Mouse (Mus musculus) liver, postnatal 0 days (tissue): ENCODE results near the gene Aarsd1.

Experiments
- CTCF ChIP-seq: sonication (generic); IDR thresholded peaks from 2 replicates; pipeline ENCODE4 v1.5.1; 2016; ENCODE audit warnings: antibody characterized with exemption, low read depth
- EP300 ChIP-seq: IDR thresholded peaks from 2 replicates; pipeline ENCODE4 v1.6.1; 2016; ENCODE audit warnings: antibody characterized with exemption, low read depth, mild to moderate bottlenecking

DNA sequence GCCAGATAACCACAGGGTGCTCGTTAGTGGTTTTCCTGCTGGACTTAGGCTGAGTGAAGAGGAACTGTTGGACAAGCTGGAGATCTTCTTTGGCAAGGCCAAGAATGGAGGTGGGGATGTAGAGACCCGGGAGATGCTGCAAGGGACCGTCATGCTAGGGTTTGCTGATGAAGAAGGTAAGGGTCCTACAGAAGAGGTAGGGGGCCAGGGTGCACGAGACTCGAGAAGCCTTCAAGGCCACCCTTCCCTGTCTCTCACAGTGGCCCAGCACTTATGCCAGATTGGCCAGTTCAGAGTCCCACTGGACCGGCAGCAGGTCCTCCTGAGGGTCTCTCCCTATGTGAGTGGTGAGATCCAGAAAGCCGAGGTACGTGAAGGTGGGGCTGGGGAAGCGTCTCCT, 40.2 kb upstream of the Aarsd1 start:
- TF ChIP-seq EP300 = no peak
- no peak for TF ChIP-seq CTCF
